7 mouse cellular contexts compared by ENCODE assay signal in the genomic region with DNA sequence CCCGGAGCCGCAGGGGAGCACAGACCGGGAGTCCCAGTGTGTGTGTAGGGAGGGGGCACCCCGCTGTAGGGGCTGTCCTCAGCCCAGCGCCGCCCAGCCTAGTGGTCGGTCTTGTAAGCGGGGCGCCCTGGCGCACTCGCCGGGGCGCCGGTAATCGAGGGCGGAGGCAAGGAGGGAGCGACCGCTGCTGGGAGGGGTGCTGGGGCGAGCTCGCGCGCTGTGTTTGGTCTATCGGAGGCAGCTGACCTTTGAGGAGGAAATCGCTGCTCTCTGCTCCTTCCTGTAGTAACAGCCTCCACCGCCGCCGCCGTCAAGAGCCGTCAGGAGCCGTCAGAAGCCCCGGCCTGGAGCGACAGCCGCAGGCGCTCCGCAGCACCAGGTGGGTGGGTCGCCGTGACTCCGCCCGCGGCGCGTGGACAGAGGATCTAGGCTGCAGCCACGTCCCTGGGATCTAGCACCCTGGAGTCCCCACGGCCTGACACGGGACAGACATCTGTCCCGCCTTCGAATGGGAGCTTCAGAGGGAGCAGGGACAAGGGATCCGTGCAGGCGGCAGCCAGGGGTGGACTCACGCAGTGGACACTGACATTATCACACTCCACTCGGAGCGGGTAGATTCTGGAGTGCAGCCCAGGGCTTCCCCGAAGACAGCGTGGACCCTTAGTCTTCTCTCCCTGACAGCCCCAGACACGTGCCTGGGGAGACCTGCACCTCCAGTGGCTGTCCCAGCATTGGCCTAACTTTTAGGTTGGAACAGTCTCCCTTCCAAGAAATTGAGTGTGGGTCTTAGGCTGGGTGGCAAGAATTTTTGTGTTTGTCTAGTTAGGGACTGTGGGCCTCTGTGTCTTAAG. TPM values are rescaled to one million over a fixed set of nuclear protein-coding genes. Genes with fewer than 3 reads are reported as not detected.
DNase-seq lines count a peak whose midpoint lies in the region; ATAC-seq and TF ChIP-seq lines count a peak whose summit lies in the region.

No protein-coding gene starts in this region.

- TF ChIP-seq CTCF in cortical plate, adult 2 months (IDR thresholded peaks at IDR 0.05; ENCODE audit: extremely low read depth, insufficient read depth, low read length), result no peak

- ATAC-seq in intestine, embryonic 14.5 days (replicated peaks; ENCODE audit: low FRiP score, low TSS enrichment, low read depth), result peak; percentile 93
- peak; percentile 79 for ATAC-seq in limb, embryonic 12.5 days (ENCODE audit: insufficient number of reproducible peaks, insufficient read depth, low FRiP score, low TSS enrichment, low read depth)
- peak; percentile 80 for ATAC-seq in midbrain, embryonic 13.5 days

- 5% methylated on average over 55 of the region's 55 CpGs for WGBS in intestine, embryonic 14.5 days
- 3% methylated on average over 55 of the region's 55 CpGs for WGBS in limb, embryonic 12.5 days
- WGBS in midbrain, embryonic 13.5 days, result 3% methylated on average over 46 of the region's 55 CpGs

- H3K27me3 ChIP-seq in intestine, embryonic 14.5 days (replicated peaks; ENCODE audit: control insufficient read depth, insufficient read depth, low read length), result no peaks in the 10 kb centered on the region
- H3K27me3 ChIP-seq in limb, embryonic 12.5 days, result peaks cover 74% of the 10 kb centered on the region
- peaks cover 65% of the 10 kb centered on the region for H3K27me3 ChIP-seq in midbrain, embryonic 13.5 days

- peak overlapping the region; percentile 67 for H3K4me2 ChIP-seq in intestine, embryonic 14.5 days (ENCODE audit: low read length)
- peak overlapping the region; percentile 74 for H3K4me2 ChIP-seq in limb, embryonic 12.5 days
- H3K4me2 ChIP-seq in midbrain, embryonic 13.5 days (replicated peaks), result peak overlapping the region; percentile 62

- H3K36me3 ChIP-seq in intestine, embryonic 14.5 days (ENCODE audit: control insufficient read depth, insufficient read depth, low read length), result no peaks in the 10 kb centered on the region
- H3K36me3 ChIP-seq in limb, embryonic 12.5 days, result no peaks in the 10 kb centered on the region
- no peaks in the 10 kb centered on the region for H3K36me3 ChIP-seq in midbrain, embryonic 13.5 days

- H3K27ac ChIP-seq in cortical plate, adult 2 months (ENCODE audit: insufficient read depth, low read length), result no peak overlapping the region
- no peak overlapping the region for H3K27ac ChIP-seq in intestine, embryonic 14.5 days (ENCODE audit: low read depth)
- H3K27ac ChIP-seq in limb, embryonic 12.5 days, result 0 out of 2 replicates have a peak overlapping the region, but pooled peaks have one; percentile 23
- no peak overlapping the region for H3K27ac ChIP-seq in midbrain, embryonic 13.5 days

- no peaks in the 10 kb centered on the region for H3K4me1 ChIP-seq in cortical plate, adult 2 months (ENCODE audit: control insufficient read depth, insufficient read depth, low read length)
- H3K4me1 ChIP-seq in intestine, embryonic 14.5 days (replicated peaks; ENCODE audit: control insufficient read depth, insufficient read depth, low read length), result peaks cover 4% of the 10 kb centered on the region; the same call in 1 of the 2 replicates
- H3K4me1 ChIP-seq in limb, embryonic 12.5 days (replicated peaks), result peaks cover 11% of the 10 kb centered on the region
- H3K4me1 ChIP-seq in midbrain, embryonic 13.5 days (replicated peaks), result peaks cover 11% of the 10 kb centered on the region; the same call in 1 of the 2 replicates

- peak overlapping the region; percentile 36 for H3K4me3 ChIP-seq in cortical plate, adult 2 months (ENCODE audit: insufficient read depth, low read length)
- peak overlapping the region; percentile 49 for H3K4me3 ChIP-seq in intestine, embryonic 14.5 days (ENCODE audit: low read depth, low read length)
- peak overlapping the region; percentile 57 for H3K4me3 ChIP-seq in limb, embryonic 12.5 days (replicated peaks)
- peak overlapping the region; percentile 44 for H3K4me3 ChIP-seq in midbrain, embryonic 13.5 days (replicated peaks)

- peak; percentile 55 for DNase-seq in WW6 (ENCODE audit: low read depth, low spot score)
- DNase-seq in gastrocnemius, postnatal 25 days, result peak; percentile 88
- peak; percentile 86 for DNase-seq in intestine, embryonic 14.5 days (ENCODE audit: low spot score)
- peak; percentile 83 to 86 for DNase-seq in spleen, adult 18-20 months

- no peaks in the 10 kb centered on the region for H3K9me3 ChIP-seq in intestine, embryonic 14.5 days (ENCODE audit: control insufficient read depth, low read length)
- no peaks in the 10 kb centered on the region for H3K9me3 ChIP-seq in limb, embryonic 12.5 days
- H3K9me3 ChIP-seq in midbrain, embryonic 13.5 days, result no peaks in the 10 kb centered on the region

- peak overlapping the region; percentile 47 for H3K9ac ChIP-seq in intestine, embryonic 14.5 days (ENCODE audit: low read length)
- H3K9ac ChIP-seq in limb, embryonic 12.5 days (replicated peaks), result peak overlapping the region; percentile 64
- H3K9ac ChIP-seq in midbrain, embryonic 13.5 days (replicated peaks), result peak overlapping the region; percentile 53

- TF ChIP-seq POLR2A in cortical plate, adult 2 months (IDR thresholded peaks at IDR 0.05; ENCODE audit: extremely low read depth, insufficient read depth, low read length), result no peak

RNA-seq across cellular contexts. Expression of a gene that starts 1.3 kb away (rescaled TPM):
- 1.5 and 2.0 TPM in 2 replicates for polyA plus RNA-seq in cortical plate, adult 2 months (2012; rRNA removed)
- total RNA-seq in gastrocnemius, postnatal 25 days (2021), result 10 to 100 TPM; 10.9 to 14.8 TPM
- polyA plus RNA-seq in intestine, embryonic 14.5 days (2014; fragmentation: Nextera tagmentation; extraction: Ambion mirVana), result 5.3 and 5.5 TPM in 2 replicates
- polyA plus RNA-seq in limb, embryonic 12.5 days (2016; fragmentation: Nextera tagmentation; extraction: Ambion mirVana), result 4.0 and 5.5 TPM in 2 replicates
- polyA plus RNA-seq in midbrain, embryonic 13.5 days (2015; fragmentation: Nextera tagmentation; extraction: Ambion mirVana), result 1.3 and 1.7 TPM in 2 replicates

RNA-seq across cellular contexts. Expression of a gene that starts 9.9 kb away (rescaled TPM):
- polyA plus RNA-seq in cortical plate, adult 2 months (2012; rRNA removed), result 17.3 and 19.7 TPM in 2 replicates
- total RNA-seq in gastrocnemius, postnatal 25 days (2021), result 100 to 1,000 TPM in 1 of 2 experiments, 10 to 100 TPM in 1; 93.2 to 126 TPM
- polyA plus RNA-seq in intestine, embryonic 14.5 days (2014; fragmentation: Nextera tagmentation; extraction: Ambion mirVana), result 27.0 and 27.8 TPM in 2 replicates
- polyA plus RNA-seq in limb, embryonic 12.5 days (2016; fragmentation: Nextera tagmentation; extraction: Ambion mirVana), result 20.4 and 20.6 TPM in 2 replicates
- polyA plus RNA-seq in midbrain, embryonic 13.5 days (2015; fragmentation: Nextera tagmentation; extraction: Ambion mirVana), result 14.0 and 14.5 TPM in 2 replicates
